Mouse (Mus musculus) frontal cortex, postnatal 14 days (tissue): ENCODE measurements around the gene Gm14819.
"Not testable (repeated sequence)": the region's sequence is repeated elsewhere in the genome, so short reads cannot be mapped to it uniquely, and the experiment has no call there.

ENCODE experiments used
- DNase-seq, 2 experiments: peaks; one replicate each; pipeline ENCODE4 v3.0.0; 2022; ENCODE audit warnings: low spot score in 2 of 2

Gm14819 gene

DNA sequence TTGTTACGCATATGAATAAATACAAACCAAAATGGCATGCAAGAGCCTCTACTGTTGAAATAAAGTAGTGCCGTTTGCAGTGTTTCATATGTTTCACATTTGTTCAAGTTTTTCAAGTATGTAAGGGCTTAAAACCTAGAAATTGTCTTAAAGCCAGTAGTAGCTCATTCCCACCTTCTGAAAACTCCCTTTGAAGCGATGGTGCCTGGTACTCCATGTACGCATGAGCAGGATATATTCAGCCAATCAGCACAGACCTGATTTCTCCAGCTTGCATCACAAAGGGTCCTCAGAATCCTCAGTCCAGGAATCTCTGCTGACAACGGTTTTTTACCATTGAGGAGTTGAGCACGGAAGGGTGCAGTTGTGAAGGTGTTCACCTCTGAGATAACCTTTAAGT, at the start of gene Gm14819:
TSS of gene Gm14819 (plus strand) at position 301 of the 400 bp plus-strand sequence.
- not testable (repeated sequence) for DNase-seq
